Mouse (Mus musculus) ES-E14 (cell line): ENCODE measurements around the gene Arl8a.

ENCODE experiments used
- CHD2 ChIP-seq: IDR thresholded peaks from 2 replicates; pipeline ENCODE4 v1.6.1; 2014; ENCODE audit warnings: mild to moderate bottlenecking, low read depth, low read length, inconsistent platforms
- HCFC1 ChIP-seq: IDR thresholded peaks from 2 replicates; pipeline ENCODE4 v1.6.1; 2012; ENCODE audit warnings: low read length, inconsistent platforms, borderline replicate concordance; ENCODE audit not compliant: insufficient read depth

DNA sequence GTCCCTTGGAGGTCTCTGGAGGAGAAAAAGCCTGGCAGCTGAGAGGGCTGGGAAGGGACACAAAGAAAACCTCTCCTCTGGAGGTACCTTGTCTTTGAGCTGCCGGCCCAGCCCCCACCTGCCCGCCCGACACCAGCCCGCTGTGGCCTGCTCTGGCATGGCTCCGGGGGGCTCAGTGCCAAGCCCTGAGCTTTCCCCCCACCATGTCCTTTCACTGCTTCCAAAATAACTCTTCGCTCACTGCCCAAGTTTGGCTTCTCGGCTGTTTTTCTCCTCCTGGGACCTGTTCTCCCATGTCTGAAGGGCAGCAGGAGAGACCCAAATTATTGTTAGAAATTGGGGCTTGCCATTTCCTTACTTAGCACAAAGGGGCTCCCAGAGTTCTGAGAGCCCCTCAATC, 48.2 kb upstream of the Arl8a start:
- TF ChIP-seq CHD2: no peak
- no peak for TF ChIP-seq HCFC1
